Mouse (Mus musculus) C2C12 (cell line): ENCODE results near the gene Camk2b.

Source experiments
- CEBPB ChIP-seq: IDR thresholded peaks from one replicate; pipeline ENCODE4 v1.6.1; 2011; ENCODE audit warnings: low read depth, mild to moderate bottlenecking, control low read depth, moderate library complexity
- CTCF ChIP-seq: IDR thresholded peaks from one replicate; pipeline ENCODE4 v1.5.1; 2011; ENCODE audit not compliant: control insufficient read depth, insufficient read depth, insufficient read length
- MYOD1 ChIP-seq: IDR thresholded peaks from one replicate; pipeline ENCODE4 v1.6.1; 2011; ENCODE audit warnings: low read depth; ENCODE audit not compliant: control insufficient read depth, insufficient read length
- MYOG ChIP-seq: IDR thresholded peaks from one replicate; pipeline ENCODE4 v1.6.1; 2011; ENCODE audit not compliant: control insufficient read depth, insufficient read length; ENCODE audit errors: extremely low read depth
- USF1 ChIP-seq: IDR thresholded peaks from one replicate; pipeline ENCODE4 v1.6.1; 2011; ENCODE audit warnings: low read depth, mild to moderate bottlenecking, control low read depth, moderate library complexity

DNA sequence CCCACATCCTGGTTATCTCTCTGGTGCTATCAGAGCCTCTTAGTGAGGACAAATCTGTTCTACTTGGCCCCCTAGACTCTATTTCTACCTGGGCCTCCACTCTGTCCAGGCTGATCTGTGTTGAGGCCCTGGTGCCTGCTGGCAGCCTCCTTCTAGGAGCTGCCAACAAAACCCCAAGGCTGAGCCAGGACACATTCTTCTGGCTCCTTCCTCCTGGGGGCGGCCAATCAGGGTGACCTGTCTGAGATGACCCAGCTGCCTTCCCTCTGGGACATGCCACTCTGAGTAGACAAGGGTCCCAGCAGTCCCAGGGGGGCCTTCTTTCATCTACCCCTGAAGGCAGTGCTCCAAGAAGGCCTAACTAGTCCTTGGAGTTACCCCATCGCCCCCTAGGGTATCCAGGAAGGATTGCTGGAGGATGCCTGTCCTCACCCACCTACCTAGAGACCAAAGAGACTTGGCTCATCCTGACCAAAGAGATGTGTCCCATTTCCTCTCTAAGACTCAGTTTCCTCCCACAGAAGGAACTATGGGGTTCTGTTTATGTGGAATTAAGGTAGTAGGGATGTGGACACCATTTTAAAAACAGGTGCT is 63.0 kb downstream of the Camk2b start:
- TF ChIP-seq CTCF = no peak
- TF ChIP-seq USF1 = no peak
- TF ChIP-seq MYOD1 = no peak
- no peak for TF ChIP-seq MYOG
- no peak for TF ChIP-seq CEBPB
